Mouse (Mus musculus) naive thymus-derived CD4-positive, alpha-beta T cell, adult 2 months (primary cell): ENCODE results near the gene Slc25a45.
"Not testable (repeated sequence)": the region's sequence is repeated elsewhere in the genome, so short reads cannot be mapped to it uniquely, and the experiment has no call there.

Experiments used
- DNase-seq: peaks from one replicate; pipeline ENCODE4 v3.0.0-alpha.2; 2011; ENCODE audit warnings: low read depth

Slc25a45 gene

DNA sequence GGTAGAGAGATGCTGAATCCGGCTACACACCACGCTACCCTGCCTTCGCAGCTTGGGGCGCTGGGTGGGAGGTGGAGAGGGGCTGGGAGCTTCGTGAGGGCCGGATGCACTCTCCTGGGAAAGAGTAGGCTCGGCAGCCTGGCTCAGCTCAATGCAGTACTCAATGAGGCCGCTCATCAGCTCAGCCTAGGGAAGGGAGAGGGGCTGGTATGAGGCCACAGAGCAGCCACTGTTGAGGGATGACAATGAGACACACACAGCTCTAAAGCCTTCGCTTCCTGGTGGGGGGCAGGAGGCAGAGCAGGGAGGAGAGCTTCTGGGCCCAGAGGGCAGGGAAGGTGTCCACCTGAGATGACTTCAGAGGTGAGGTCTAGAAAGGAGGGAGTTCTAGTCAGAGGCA is 21.0 kb upstream of the Slc25a45 start:
- no peak for DNase-seq

DNA sequence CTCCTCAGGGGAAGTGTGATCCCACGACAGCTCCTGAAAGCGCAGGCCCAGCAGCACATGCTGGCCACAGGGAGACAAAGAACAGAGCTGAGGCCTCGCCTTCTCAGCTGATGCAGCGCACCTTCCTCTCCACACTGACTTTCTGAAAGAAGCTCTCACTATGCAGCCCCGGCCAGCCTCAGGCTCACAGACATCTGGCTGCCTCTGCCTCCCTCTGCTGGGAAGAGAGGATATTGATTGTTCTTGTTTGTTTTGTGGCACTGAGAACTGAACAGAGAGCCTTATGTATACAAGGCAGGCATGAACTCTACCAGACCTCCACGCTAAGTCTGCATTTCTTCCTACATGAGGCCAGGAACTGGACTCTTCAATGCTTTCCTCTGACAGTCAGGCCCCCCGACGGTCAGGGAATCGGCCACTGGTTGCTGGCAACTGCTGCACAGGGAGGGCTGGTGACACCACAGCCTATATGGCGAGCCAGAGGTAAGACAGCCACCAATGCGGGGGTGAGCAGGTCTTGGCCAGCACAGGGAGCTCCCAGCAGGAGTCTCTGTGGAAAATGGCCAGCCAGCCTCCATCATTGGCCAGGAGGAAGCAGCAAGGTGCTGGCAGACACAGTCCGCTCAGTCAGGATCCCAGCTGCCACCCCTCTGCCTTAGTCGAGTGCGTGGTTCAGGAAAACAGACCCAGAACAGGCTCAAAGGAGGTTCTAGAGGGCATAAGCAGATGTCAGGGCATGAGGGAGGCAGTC is 15.1 kb upstream of the Slc25a45 start:
- peak; percentile 32 for DNase-seq

DNA sequence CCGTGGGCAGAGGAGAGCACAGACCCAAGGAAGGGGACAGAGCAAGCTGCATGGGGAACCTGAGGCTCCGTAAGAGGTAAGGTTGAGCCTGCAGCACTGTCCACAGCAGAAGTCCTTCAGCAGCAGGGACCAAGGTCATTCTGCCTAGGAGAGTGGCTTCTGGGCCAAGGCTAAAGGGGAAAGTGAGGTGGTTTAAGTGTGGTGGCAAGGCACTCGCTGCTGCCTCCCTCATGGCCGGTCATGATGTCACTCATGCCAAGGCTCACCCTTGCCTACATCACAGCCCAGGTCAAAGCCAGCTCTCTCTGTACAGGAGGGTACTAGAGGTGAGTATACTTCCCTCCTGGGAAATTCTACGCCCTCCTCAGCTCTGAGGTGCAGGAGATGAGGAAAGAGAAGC is 13.8 kb upstream of the Slc25a45 start:
- DNase-seq: no peak

DNA sequence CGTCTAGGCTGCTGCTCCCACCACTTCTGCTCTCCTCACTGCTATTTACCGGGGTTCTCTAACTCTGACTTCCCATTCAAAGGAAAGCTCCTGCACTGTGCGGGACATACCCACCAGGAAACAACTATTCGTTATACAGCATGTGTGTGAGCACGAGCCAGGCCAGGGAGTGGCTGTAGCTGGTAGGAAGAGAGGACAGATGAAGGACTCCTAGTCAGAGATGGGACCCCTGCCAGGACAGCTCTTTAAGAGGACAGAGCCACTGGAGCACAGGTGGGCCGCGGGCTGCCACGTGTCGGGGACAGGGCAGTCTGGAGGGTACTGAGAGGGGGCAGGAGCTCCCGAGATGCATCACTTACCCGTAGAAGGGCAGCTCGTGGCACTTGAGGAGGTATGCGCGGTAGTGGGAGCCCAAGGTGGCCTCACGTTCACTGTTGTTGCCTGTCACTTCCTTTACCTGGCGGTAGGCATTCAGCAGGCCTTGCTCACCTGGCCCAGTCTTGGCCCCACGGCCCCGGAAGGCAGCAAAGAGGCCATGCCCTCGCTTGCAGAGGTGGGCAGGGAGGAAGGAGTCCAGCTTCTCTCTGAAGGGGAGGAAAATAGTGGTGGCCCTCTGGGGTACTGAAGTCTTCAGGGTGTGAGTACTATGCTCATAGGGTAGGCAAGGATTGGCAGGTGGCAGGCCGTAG is 12.8 kb upstream of the Slc25a45 start:
- no peak for DNase-seq

DNA sequence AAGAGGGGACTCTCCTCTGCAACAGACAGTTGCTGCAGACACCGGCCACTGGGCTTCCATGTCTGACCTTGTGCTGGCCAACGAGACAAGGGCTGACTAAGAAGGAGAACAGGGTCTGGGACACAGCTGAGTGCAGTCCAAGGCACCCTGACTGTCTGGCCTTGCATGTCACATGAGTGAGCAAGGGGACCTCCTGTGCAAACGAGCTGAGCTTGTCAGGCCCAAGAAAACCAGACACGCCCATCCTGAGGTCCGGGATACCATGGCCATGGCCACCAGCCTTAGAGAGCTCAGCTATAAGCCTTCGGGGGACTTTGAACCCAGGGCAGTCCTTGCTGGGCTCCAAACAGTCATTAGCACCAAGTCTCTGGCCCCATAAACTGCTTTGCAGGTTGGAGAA is 9.5 kb upstream of the Slc25a45 start:
- DNase-seq: no peak

DNA sequence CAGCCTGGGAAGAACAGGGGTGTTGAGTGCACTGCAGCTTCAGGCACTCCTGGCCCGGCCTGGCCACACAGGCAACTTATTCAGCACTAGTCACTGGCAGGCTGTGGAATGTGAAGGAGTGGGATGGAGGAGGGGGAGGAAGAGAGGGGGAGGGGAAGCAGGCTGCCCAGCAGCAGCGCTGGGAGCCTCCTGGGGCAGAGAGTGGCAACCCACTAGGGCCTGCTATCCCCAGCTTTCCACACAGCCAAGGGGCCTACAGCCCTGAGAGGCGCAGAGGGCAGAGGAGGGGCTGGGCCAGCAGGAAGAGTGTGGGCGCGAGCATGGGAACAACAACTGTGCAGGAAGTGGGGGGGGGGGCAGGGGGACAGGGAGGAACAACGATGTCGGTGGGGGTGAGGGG is 6.3 kb upstream of the Slc25a45 start:
- peak; percentile 52 for DNase-seq

DNA sequence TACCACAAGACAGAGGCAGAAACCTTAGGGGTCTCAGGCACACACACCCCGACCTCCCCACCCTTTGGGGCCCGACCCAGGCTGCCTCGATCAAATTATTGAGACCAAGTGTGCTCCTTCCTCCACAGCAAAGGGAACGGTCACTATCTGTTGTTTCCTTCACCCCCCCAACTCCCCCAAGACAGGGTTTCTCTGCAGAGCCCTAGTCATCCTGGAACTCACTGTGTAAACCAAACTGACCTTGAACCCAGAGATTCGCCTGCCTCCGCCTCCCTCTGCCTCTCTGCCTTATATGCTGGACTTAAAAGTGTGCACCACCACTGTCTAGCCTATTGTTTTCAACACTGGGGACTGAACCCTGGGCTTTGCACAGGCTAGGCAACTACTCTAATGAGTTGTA is 5.9 kb upstream of the Slc25a45 start:
- peak; percentile 37 for DNase-seq

DNA sequence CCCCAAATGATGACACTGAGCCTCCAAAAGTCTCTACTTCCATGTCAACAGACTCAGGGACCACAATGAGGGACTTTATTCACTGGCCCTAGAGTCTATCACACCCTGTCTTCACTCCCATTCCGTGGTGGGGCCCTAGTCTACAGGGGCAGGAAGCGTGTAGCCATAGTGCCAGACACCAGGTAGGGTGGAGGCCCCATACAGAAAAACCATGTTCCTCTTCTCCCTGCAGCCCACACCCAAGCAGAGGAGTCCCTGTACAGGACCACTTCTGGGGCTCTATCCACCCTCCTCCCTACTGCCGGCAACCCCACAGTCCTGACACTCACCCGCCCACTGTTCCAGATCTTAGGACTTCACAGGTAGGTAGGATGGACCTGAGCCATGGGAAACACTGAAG is 5.1 kb upstream of the Slc25a45 start:
- DNase-seq: peak; percentile 40

DNA sequence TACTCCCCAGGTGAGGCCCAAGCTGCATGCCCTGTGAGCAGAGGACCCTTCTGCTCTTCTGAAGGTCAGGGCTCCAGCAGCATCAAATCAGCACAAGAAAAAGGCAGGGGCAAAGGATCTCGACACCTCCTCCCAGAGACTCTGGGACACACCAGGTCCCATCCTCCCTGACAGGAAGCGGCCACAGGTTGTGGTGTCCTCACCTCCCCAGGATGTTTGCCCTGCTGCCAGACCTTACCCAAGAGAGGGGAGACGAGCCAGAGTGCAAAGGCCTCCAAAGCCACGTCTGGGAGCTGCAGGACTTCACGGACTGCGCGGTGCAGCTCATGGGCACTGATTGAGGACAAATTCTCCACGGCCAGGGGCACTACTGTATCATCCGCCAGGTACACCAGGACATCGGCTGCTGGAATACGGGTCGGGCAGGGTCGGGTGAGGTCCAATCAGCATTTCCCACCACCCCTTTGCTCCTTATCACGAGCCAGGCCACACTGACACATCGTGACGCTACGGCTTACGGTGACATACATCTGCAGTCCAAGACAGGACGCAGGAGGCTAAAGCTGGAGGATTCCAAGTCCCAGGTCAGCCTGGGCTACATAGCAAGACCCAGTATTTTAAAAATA is 4.6 kb upstream of the Slc25a45 start:
- peak; percentile 48 for DNase-seq

DNA sequence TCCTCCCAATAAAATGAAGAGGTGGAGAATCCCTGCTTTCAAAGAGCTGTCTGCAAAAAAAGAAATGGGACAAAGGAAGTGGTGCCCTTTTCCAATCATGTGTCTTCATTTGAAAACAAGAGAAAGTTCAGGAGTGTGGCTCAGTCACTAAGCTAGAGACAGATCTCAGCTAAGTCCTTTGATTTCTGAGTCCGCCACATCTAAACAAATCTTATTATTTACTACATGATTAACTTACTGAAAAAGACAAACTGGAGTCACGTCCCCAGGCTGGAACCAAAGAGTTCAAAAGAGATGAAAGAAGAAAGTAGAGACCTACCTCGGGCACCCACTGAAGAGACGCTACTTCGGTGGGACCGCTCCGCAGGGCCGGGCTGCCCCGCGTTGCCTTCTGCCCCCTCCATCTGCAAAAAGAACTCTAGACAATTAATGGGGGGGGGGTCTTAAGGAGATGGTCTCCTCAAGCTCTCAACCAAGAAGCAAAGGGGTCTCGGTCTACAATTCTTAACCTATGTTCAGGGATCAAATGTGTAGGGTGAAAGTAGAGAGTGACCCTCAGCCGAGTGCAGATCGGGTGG is 3.1 kb upstream of the Slc25a45 start:
- peak; percentile 45 for DNase-seq

DNA sequence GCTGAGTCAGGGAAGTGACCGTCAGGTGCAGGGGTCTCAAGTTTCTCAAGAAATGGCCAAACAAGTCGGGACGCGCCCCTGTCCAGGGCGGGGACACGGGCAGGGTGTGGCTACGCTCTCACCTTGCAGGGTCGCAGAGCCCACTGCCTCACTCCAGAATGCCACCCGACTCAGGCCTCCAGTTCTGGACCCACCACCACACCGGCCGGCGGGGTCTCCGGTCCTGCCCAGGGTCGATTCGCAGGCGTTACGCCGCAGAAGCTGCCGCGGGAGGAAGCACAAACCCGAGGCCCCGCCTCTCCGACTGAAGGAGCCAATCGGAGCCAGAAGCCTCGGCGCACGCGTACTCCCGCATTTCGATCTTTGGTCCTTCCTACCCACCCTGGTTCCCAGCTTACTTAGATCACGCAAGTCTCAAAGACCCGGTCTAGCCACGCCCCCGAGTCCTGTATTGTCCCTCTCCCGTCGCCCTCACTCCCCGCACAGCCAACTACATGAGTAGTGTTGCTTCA is 2.6 kb upstream of the Slc25a45 start, which contains the start of gene Frmd8:
Gene Frmd8 (minus strand): TSS at position 306 of the 512 bp plus-strand sequence.
- peak; percentile 96 for DNase-seq

DNA sequence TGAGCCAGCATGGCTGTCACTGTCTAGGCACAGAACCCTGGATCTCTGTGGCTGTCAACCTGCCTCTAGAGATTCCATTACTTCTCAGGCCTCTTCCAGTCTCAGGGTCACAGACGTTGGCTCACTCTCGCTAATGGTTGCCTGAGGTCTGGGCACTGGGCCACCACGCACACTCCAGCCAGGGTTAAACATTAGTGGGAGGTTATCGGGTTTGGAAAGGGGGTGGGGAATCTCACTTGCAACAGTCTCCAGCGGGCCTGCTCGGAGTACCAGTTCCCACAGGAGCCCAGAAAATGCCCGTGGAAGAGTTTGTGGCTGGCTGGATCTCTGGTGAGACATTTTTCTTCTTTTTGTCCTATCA is 734 bp downstream of the Slc25a45 start:
- DNase-seq: no peak

DNA sequence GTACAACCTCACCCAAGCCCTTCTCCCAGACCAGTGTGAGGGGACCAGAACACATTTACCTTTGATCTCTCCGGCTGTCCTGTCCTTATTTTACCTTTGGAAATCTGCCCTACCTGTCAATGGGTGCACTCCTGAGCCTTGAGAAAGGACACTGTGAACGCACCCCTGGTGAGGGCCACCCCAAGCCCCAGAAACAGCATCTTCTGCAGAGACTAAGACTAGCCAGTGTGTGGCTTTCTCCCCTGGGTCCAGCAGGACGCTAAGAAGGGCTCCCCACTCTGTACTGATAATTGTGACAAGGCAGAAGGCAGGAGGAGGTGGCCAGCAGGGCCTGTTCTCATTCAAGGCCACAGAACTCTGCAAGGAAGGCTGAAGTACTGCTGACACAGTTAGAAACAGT is 1.3 kb downstream of the Slc25a45 start:
- DNase-seq: no peak

DNA sequence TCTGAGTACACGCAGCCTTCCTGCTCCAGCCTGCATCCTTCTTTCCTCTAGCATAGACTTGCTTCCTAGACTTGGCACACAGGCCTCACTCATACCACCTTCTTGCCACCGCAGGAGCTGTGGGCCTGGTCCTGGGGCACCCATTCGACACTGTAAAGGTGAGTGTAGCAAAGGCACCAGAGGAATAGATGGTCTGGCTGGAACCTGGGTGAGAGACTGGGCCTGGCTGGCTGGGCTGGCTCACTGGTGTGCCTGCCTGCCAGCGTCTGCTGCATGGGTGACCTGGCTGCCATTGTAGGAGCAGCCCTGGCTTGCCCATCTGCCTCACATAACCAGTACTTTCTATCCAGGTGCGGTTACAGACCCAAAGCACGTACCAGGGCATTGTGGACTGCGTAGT is 2.1 kb downstream of the Slc25a45 start:
- DNase-seq: no peak

DNA sequence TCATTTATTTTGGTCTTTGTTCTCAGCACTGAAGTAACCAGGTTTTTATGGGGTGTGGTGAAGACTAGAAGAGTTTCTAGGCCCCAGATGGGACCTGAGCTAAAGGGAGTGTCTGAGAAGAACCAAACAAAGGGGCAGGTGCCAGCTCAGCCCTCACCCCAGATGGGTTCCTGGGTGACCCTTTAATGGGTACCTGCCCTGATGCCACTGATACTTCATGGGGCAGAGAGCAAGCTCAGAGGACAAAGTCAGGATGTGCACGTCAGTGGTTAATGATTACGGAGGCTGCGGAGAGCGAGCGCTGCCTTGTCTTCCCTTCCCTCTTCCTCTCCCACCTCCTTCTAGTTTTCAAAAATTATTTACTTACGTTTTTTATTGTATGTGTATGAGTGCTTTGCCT is 3.5 kb downstream of the Slc25a45 start:
- no peak for DNase-seq

DNA sequence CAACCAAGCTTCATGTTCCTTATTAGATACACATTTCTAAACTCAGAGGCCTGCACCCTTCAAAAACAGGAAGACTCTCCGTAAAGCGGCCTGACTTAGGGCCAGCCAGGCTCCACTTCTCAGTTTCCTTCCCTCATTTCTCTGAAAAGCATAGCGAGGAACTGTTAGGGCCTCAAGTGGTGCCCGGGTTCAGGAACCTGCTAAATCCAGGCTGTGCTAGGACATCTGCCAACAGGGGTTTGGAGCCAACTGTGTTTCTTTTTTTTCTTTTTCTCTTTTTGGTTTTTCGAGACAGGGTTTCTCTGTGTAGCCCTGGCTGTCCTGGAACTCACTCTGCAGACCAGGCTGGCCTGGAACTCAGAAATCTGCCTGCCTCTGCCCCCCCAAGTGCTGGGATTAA is 4.5 kb downstream of the Slc25a45 start:
- not testable (repeated sequence) for DNase-seq

DNA sequence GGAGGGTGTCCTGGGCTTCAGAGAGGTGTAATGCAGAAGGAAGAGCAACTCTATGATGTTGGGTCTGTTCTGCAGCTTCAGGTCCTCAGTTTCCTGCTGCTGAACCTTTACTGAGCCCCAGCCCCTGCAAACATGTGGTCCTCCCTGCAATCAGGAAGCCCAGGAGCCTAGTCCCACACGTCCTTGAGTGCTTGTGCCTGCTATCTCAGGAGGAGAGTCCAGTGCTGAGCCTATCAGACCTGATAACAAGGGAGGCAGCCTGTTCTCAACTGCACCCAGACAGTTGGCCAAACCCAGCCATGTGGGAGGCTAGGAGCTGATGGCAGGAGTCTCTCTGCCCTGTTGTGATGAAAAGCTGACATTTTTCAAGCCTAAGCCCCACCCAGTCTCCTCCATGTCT is 6.3 kb downstream of the Slc25a45 start:
- no peak for DNase-seq

DNA sequence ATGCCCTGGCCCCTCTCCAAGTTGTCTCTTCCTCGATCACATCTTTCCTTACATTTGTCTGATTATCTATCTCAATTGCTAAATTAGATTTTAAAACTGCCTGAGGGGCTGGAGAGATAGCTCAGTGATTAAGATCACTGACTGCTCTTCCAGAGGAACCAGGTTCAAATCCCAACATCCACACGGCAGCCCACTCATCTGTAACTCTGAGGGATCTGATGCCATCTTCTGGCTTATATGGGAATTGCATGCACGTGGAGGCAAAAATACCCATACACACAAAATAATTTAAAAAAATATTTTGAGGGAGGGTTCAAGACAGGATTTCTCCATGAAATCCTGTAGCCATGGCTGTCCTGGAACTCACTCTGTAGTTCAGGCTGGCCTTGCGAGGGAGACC is 8.2 kb downstream of the Slc25a45 start:
- DNase-seq: peak; percentile 55

DNA sequence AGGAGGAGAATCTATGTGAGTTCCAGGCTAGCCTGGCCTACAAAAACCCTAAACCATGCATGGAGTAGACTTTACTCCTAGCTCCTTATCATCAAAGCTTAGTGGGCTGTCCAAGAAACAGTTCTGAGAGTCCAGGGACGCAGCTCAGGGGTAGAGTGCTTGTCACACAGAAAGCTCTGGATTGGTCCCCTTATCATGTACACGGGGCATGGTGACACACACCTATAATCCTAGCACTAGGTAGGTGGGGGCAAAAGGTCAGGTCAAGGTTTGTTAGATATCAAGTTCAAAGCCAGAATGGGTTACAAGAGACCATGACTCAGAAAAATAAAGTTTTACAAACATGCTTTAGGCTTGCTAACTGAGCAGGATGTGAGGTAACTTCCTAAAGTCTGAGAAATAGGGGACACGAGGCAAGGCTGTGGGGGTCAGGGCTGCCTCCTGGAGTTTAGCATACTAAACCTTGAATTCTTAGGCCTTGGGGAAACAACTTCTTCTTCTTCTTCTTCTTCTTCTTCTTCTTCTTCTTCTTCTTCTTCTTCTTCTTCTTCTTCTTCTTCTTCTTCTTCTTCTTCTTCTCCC is 9.7 kb downstream of the Slc25a45 start:
- no peak for DNase-seq

DNA sequence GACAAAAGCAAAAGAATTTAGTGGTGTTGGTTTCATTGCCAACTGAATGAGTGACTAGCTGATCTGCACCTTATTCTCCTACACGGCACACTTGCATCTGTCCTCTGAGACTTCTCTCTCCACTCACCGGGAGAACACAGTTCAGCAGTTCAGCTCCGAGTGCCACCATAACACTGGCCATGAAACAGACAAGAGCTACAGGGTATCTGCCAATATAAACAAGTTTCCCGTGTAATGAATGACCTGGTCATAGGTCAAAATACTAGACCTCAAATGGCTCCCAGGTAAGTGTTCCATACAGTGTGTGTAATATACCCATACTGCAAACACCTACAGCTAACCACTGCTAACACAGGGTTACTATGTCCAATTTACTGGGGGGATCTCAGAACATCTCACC is 11.6 kb downstream of the Slc25a45 start:
- no peak for DNase-seq

DNA sequence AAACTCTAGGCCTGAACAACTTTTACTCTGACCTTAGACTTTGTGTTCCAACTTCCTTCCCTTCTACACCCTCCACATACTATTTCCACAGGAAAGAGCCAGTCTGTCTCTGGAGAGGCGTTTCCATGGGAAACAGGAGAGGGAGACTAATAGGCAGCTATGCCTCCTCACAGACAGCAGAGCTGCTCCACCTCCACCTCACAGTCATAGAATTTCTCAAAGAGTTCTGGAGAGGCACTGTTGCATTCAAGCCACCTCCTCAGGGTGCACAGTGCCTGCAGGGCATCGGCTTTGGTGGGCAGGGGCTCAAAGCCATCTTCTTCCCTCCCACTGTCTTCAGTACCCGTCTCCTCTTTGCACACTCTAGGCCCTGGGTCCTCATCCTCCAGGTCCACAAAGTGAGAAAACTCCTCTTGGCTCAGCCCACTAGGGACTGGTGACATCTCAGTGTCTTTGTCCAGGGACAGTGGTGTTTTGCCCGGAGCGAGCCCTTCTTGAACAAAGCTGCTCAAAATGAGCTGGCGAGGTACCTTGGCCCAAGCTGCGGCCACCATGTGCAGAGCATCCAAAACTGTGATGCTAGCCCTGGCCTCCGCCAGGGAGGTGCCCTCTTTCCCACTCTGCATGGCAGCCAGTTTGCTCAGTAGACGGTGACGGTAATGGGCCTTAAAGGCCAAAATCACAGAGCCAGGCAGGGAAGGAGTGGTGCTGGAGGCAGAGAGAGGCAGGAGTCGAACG is 14.1 kb downstream of the Slc25a45 start:
- no peak for DNase-seq

DNA sequence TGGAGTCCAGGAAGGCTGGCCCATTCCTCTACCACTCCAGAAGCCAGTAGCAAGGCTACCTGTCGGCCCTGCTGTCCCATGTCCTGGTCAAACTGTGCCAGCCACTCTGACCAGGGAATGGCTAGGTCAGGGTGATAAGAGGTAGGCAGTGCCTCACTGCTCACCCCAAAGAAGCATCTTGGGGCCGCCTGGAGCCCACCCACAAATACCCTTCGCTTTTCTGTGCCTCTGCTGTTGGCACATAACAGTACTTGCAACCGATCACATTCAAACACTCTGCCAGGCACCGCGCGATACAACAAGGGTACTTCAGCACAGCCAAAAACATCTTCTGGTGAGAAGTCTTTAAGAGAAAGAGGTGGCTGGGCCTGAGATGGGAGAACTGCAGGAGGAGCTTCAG is 14.7 kb downstream of the Slc25a45 start:
- no peak for DNase-seq
